Mouse (Mus musculus) lung, postnatal 14 days (tissue): ENCODE measurements around the gene Zdhhc14.

ENCODE experiments used
- DNase-seq: peaks from one replicate; pipeline ENCODE4 v3.0.0; 2021

Zdhhc14 gene

DNA sequence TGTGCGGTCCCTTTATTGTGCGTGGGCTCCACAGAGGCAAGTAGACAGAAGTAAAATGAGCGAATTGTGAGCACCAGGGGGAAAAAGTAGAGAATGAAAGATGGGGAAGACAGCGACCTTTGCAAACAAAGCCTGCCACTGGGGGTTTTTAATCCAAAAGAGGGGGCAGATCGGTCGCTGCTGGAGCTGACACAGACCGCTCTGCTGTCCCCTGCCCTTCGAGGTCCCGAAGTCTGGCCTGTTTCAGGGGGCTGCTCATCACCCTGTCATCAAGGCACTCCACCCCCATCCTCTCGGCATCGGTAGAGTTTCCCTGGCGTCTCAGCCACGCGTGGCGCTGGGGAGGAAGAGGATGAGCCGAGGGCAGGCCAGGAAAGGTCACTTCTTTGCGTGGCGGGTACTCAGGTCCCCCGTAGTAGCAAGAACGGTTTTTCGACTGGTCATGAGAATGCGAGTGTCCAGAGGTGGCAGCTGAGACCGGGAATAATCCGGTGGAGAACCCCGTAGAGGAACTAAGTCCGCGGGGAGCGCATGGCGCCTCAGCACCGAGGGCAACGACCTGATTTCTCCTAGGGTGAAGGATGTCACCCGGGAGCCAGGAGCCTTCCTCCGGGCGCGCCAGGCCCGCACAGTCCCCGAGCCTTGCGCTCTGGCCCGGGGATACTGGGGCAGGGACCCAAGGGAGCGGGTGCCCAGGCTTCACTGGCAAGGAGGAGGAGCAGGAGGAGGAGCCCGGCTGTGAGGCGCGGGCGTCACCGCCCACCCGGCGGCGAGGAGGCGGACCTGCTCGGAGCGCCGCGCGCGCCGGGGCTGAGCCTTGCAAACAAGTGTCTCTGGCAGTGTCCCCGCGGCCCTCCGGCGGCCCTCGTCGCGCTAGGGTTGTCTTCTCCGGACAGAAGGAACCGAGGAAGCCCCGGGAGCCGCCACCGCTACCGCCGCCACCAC is at the start of gene Zdhhc14:
Zdhhc14 (plus strand) TSS at position 757 of the 945 bp plus-strand sequence.
- peak; percentile 92 for DNase-seq

GRCm38 (mm10) chr17:5443260-5443659 is 49.1 kb upstream of the Zdhhc14 start:
- DNase-seq = no peak

- DNase-seq = peak; percentile 64
Observed at GRCm38 (mm10) chr17:5443751-5444150, 48.6 kb upstream of the Zdhhc14 start.

DNA sequence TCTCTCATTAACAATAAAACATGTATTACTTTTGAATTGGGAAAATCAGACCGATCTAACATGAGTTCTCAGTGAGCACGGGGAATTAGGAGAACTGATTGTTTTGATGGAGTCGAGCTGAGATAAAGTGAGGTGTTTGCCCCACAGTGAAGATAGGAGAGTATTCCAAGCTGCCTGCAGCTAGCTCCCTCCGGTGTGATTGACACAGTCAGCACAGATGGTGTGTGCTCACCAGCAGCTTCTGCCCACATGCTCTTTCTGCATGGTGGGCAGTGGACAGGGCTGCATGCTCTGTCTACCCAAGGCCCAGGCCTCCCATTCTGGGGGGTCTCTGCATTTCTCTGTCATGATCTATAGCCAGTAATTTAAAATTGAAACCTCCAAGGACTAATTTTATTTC is 38.7 kb upstream of the Zdhhc14 start:
- no peak for DNase-seq

DNA sequence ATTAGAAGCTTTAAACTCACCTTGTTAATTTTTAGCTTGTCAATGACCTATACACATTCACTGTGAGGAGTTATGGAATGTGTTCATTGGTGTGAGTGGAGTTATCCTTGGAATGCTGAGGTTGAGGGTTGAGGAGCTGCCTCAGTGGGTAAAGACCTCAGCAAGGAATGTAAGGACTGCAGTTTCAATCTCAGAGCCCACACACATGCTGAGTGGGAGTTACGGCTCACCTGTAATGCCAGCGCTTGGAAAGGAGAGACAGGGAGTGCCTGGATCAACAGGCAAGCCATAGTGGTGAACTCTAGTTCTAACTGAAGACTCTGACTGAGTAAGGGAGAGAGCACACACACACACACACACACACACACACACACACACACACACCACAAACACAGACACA is 28.4 kb upstream of the Zdhhc14 start:
- DNase-seq = no peak

DNA sequence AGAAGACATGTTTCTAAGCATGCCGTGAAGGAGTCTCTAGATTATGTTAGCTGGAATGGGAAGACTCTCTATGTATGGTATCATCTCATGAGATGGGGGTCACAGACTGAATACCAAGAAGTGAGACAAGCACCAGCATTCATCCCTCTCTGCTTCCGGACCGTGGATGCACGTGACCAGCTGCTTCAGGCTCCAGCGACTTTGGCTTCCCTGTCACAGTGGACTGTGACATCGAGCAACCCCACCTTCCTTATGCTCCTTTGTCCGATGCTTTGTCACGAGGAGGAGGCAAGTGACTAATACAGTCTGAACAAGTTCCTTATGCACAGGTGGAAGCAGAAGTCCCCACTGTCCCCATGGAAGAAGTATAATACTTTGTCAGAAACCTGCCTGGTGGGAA is 25.6 kb upstream of the Zdhhc14 start:
- DNase-seq = no peak

- no peak for DNase-seq
Observed at GRCm38 (mm10) chr17:5467177-5467576, 25.2 kb upstream of the Zdhhc14 start.

DNA sequence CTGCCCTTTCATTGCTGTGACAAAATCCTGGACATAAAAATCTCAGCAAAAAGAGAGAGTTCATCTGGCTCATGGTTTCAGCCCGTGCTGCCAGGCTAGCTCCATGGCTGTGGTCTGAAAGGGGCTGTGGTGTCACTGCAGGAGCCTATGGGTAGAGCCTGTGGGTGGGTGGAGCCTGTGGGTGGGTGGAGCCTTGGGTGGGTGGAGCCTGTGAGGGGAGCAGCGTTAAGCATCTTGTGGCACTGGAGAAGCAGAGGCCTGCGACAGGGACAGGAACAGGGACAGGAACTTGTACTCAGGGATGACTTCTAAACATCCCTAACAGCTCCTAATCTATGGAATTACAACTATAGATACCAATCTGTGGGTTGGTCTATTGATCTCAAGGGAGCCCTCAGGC is 20.1 kb upstream of the Zdhhc14 start:
- no peak for DNase-seq

DNA sequence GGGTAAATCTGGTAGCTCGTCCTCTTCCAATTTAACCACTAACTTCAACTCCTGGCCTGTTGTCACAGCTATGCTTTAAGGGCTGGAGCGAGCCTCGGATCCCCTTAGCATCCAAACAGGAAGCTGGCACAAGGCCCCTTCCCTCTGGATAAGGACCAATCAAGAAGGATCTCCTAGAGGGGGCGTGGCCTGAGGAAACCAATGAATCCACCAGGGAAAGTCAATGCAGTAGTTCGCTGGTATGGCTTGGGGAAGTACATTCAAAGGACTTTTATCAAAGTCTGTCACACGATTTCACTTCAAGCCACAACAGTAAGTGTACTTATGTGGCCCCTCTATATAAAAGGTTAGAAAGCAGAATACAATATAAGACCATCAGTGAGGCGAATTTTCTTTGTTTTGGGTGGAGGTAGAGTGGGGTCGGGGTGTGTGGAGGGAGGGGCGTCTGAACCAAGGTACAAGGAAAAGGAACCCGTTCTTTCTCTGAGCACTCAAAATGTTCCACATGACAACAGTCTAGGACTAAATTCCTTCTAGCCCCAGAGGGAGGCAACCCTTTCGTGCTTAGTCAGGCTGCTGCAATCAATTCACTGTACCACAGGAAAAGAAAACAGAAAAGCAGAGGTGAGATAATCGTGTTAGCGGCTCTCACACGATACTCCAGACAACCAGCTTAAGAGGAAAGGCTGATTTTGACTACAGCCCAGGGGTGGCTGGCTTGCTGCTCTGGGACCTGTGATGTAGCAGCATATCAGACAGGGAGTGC is 16.2 kb upstream of the Zdhhc14 start:
- no peak for DNase-seq

GRCm38 (mm10) chr17:5483456-5483855 is 8.9 kb upstream of the Zdhhc14 start:
- DNase-seq = no peak

DNA sequence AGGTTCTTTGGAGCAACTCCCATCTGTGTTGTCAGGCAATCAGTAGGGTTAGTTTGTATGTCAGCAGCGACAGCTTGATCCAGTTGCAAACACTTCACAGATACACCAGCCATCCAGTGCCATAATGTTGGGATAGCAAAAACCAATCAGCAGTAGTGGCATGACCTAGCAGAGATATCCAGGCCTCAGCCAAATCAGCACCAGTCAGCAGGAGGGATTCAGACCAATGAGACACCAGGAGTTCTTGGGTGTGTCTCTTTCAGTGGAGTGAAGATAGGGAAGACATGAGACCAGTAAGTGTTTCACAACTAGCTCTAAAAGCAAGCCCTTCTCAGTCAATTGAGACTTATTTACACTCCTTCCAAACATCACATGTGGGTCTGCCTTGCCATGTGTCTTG is 7.7 kb upstream of the Zdhhc14 start:
- DNase-seq = no peak

DNA sequence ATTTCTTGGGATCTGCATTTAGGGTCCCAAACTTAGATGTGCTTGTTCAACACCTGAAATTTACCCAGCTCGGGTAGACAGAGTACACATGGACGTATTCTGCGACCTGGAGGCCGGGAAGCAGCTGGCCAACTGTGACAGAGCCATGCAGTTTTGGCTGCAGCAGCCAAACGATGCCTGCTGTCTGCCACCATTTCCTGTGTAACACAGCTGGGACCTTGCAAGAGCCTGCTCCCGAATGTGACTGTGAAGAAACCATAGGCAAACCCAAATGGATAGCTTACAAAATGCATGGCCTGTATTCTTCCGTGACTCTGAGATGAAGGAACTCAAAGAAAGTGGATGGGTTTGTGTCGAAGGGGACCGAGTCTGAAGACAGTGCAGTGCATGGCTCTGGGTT is 4.2 kb upstream of the Zdhhc14 start:
- DNase-seq = no peak

- DNase-seq = no peak
Observed at GRCm38 (mm10) chr17:5490351-5490750, 2.0 kb upstream of the Zdhhc14 start.

DNA sequence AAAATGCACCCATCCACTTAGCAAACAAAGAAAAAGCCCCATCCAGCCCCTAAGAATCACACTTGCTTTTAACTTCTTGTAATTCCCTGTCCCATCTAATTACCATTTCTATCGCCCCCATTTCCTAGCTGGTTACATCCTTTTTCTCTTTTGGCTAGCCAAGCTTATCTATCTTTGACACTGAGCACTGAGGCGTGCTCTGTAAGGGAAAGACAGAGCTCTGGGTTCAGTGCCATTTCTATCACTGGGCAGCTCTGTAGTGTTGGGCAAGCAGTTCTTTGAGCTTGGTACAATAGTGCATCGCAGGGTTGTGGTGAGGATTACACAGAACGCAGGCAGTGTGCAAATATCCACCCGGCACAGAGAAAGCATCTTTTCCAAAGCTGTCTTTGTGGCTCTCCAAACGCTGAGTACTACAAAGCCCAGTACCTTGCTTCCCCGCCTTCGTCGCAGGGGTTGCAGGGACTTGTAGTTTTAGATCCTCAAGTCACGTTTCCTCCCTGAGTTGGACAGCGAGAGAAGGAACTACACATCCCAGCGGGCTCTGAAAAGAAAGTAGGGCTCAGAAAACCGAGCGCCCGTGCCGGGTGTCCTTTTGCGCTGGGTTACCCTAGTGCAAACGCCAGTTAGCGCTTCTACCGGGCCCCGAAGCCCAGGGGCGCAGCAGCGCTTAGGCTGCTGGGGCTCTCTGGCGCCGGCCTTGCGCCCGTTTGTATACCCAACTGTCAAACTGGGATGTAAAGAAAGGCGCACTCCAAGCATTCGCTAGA is 1.1 kb upstream of the Zdhhc14 start:
- DNase-seq = peak; percentile 88

GRCm38 (mm10) chr17:5492746-5493160 is 396 bp downstream of the Zdhhc14 start:
- peak; percentile 60 for DNase-seq

DNA sequence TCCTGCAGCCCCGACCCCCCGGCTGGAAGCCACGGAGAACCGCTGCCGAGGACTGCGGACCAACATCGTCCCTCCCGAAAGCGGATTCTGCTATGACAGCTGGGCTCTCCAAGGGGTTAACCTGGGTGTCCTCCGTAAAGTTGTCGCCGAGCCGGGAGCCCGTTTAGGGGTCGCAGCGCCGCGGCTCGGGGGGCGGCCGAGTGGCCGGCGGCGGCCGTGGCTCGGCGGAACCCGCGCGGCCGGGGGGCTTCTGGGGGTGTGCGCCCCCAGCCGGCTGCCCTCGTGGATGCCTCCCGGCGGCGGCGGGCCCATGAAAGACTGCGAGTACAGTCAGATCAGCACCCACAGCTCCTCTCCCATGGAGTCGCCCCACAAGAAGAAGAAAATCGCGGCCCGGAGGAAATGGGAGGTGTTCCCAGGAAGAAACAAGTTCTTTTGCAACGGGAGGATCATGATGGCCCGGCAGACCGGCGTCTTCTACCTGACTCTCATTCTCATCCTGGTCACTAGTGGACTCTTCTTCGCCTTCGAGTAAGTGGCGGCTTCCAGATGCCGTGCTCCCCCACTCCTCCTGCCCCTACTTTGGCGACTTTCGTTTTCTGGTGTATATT is 909 bp downstream of the Zdhhc14 start:
- DNase-seq = peak; percentile 39

DNA sequence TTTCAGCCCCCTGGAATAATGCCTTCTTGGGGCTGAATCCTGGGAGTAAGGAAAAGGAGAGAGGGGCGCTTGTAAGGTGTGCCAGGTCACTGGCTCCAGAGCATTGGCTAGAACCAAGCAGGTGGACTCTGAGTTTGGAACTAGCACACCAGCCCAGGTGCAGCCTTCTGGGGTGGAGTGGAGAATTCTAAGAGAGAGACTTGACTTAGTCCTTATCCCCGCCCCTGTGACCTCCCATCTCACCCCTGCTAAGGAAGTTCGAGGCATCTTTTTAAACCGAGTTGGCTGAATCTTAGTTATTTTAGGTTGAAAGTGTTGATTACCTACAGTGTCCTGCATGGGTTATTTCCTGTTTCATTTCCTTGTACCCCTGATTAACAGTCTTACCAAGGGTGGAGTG is 1.5 kb downstream of the Zdhhc14 start:
- DNase-seq = peak; percentile 9

DNA sequence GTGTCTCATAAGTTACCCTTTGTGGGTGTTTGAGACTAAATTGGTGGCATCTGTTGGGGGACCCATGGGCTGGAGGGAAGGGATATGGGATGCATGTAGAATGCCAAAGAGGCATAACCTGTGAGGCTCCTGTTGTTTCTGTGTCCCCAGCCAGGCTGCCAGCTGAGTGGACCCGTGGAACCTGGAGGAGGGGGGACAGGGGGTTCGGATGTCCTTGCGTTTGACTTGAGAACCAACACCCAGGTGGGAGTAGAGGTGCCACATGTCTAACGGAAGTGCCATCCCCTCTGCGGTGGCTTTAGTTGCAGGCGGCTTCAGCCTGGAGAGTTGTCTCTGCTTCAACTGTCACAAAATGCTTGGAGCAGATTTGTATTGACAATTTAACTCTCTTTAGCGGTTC is 2.5 kb downstream of the Zdhhc14 start:
- no peak for DNase-seq

GRCm38 (mm10) chr17:5497695-5498094 is 5.3 kb downstream of the Zdhhc14 start:
- no peak for DNase-seq

DNA sequence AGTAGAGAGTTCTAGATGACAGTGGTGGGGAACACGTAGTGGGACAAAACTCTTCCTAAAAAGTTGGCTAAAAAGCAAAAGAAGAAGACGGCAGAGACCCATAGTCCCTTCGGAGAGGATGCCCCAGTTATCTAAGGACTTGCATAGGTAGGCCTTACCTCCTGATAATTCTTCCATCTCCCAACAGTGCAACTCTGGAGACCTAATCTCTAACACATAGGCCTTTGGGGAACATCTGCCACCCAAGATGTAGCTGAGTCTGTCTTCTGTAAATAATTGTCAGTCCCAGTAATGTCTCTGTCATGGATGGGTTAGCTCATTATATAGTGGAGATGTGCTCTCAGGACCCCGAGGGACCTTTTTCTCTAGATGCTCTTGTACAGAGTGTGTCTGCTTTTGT is 6.6 kb downstream of the Zdhhc14 start:
- no peak for DNase-seq

- DNase-seq = no peak
Observed at GRCm38 (mm10) chr17:5503981-5504760, 11.8 kb downstream of the Zdhhc14 start.

DNA sequence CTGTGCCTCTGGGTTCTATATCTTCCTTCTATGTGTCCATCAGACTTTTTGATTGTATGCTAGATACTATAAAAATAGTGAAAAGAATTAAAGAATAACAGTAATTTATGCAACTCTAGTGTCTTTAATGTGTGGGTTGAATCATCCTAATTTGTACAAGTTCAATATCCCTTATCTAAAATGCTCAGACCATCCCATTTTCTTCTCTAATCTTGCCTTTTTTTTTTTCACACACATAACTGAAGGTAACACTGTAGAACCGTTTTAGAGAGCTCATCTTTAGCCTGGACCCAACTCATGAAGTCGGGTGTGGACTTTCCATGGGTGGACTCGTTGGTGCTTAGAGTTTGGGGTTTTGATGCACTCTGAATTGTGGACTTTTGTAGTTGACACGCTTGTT is 12.6 kb downstream of the Zdhhc14 start:
- no peak for DNase-seq
